Mouse (Mus musculus) midbrain, postnatal 0 days (tissue): ENCODE data around the gene Nms. TPM values are rescaled to one million over a fixed set of nuclear protein-coding genes. Genes with fewer than 3 reads are reported as not detected.

Experiments used
- ATAC-seq: fragments of 200-750 bp; cut with Nextera tagmentation; 2 replicates; pipeline ENCODE4 v1.8.0; 2017; ENCODE audit warnings: moderate number of reproducible peaks, mild to moderate bottlenecking, moderate TSS enrichment, moderate library complexity; ENCODE audit not compliant: low FRiP score
- DNase-seq: peaks from one replicate; pipeline ENCODE4 v3.0.0-alpha.2; 2015; ENCODE audit warnings: low spot score
- H3K27ac ChIP-seq: fragments of 300-500 bp; sonication (generic); 2 replicates; pipeline ENCODE4 v1.5.1; 2014; ENCODE audit warnings: low read depth, mild to moderate bottlenecking, low read length, mixed read lengths
- H3K27me3 ChIP-seq: fragments of 300-500 bp; sonication (generic); 2 replicates; pipeline ENCODE4 v1.6.1; 2014; ENCODE audit warnings: low read length, control low read depth, mixed read lengths; ENCODE audit not compliant: insufficient read depth
- H3K36me3 ChIP-seq: fragments of 300-500 bp; sonication (generic); 2 replicates; pipeline ENCODE4 v1.6.1; 2014; ENCODE audit warnings: low read length, control low read depth, mixed read lengths; ENCODE audit not compliant: insufficient read depth
- H3K4me1 ChIP-seq: fragments of 300-500 bp; sonication (generic); 2 replicates; pipeline ENCODE4 v1.6.1; 2014; ENCODE audit warnings: mild to moderate bottlenecking, control low read depth, antibody characterized with exemption, low read length, mixed read lengths; ENCODE audit not compliant: insufficient read depth
- H3K4me2 ChIP-seq: fragments of 300-500 bp; sonication (generic); 2 replicates; pipeline ENCODE4 v1.6.1; 2014; ENCODE audit warnings: low read depth, mild to moderate bottlenecking, low read length, mixed read lengths; ENCODE audit not compliant: poor library complexity, severe bottlenecking
- H3K4me3 ChIP-seq: fragments of 300-500 bp; sonication (generic); 2 replicates; pipeline ENCODE4 v1.5.1; 2014; ENCODE audit warnings: low read depth, mild to moderate bottlenecking, low read length, moderate library complexity
- H3K9ac ChIP-seq: fragments of 300-500 bp; sonication (generic); replicated peaks from 2 replicates; pipeline ENCODE4 v1.6.1; 2014; ENCODE audit warnings: mild to moderate bottlenecking, low read length, moderate library complexity, mixed read lengths; ENCODE audit not compliant: poor library complexity, severe bottlenecking
- H3K9me3 ChIP-seq: fragments of 300-500 bp; sonication (generic); 2 replicates; pipeline ENCODE4 v1.6.1; 2016; ENCODE audit warnings: low read length, control low read depth
- CTCF ChIP-seq: IDR thresholded peaks from 2 replicates; pipeline ENCODE4 v1.5.1; 2016; ENCODE audit warnings: antibody characterized with exemption, mild to moderate bottlenecking
- WGBS: fragments of 180-500 bp; shearing (Covaris S2); extraction: QIAGEN DNeasy Blood & Tissue Kit; methylation state at CpG from one replicate; pipeline ENCODE4 v1.1.7; 2014; 5-methylcytosine and 5-hydroxymethylcytosine counted together
- polyA plus RNA-seq: library from polyadenylated mRNA; unstranded; fragments of >200 nt; fragmentation: Nextera tagmentation; extraction: Ambion mirVana; gene quantifications from 2 replicates; pipeline ENCODE4 v1.2.1, GENCODE M21; 2015
- total RNA-seq: library from RNA; depleted of rRNA; stranded (reverse); fragments of >200 nt; gene quantifications from 2 replicates; pipeline ENCODE4 v1.2.3, GENCODE M21; 2014

Nms gene
- total and polyA plus RNA-seq, 2 experiments from 2014 or later = 0.57 TPM; not detected in 1

GRCm38 (mm10) chr1:38956457-38956856 lies 17.5 kb downstream of the Nms start:
- Histone ChIP-seq H3K9me3 (no peaks in the 10 kb centered on the region), H3K9ac (no peak overlapping the region), H3K4me2 (no peak overlapping the region), H3K27ac (no peak overlapping the region), H3K4me3 (no peak overlapping the region), H3K36me3 (no peaks in the 10 kb centered on the region), H3K4me1 (no peaks in the 10 kb centered on the region), H3K27me3 (no peaks in the 10 kb centered on the region)
- ATAC-seq (no peak), DNase-seq (no peak)
- TF ChIP-seq CTCF = no peak
- 88% methylated on average over 3 of the region's 3 CpGs for WGBS

- H3K4me2 ChIP-seq = no peak overlapping the region
- H3K4me3 ChIP-seq = no peak overlapping the region
- no peaks in the 10 kb centered on the region for H3K9me3 ChIP-seq
- no peaks in the 10 kb centered on the region for H3K27me3 ChIP-seq
- no peak for TF ChIP-seq CTCF
- no peaks in the 10 kb centered on the region for H3K36me3 ChIP-seq
- ATAC-seq (no peak), DNase-seq (no peak)
- no peaks in the 10 kb centered on the region for H3K4me1 ChIP-seq
- no peak overlapping the region for H3K9ac ChIP-seq
- 85% methylated on average over 1 of the region's 1 CpGs for WGBS
- H3K27ac ChIP-seq = no peak overlapping the region
Measured at GRCm38 (mm10) chr1:38969116-38969515, 30.2 kb downstream of the Nms start.

GRCm38 (mm10) chr1:38971712-38972111 lies 32.8 kb downstream of the Nms start:
- 85% methylated on average over 3 of the region's 3 CpGs for WGBS
- H3K9me3 ChIP-seq = no peaks in the 10 kb centered on the region
- TF ChIP-seq CTCF = no peak
- no peaks in the 10 kb centered on the region for H3K4me1 ChIP-seq
- H3K9ac ChIP-seq = no peak overlapping the region
- H3K27ac ChIP-seq = no peak overlapping the region
- H3K27me3 ChIP-seq = no peaks in the 10 kb centered on the region
- no peaks in the 10 kb centered on the region for H3K36me3 ChIP-seq
- DNase-seq (no peak), ATAC-seq (no peak)
- no peak overlapping the region for H3K4me2 ChIP-seq
- H3K4me3 ChIP-seq = no peak overlapping the region

- 82% methylated on average over 9 of the region's 9 CpGs for WGBS
- no peak for DNase-seq
- ATAC-seq = no peak
- Histone ChIP-seq H3K9ac (no peak overlapping the region), H3K9me3 (no peaks in the 10 kb centered on the region), H3K36me3 (no peaks in the 10 kb centered on the region), H3K4me1 (no peaks in the 10 kb centered on the region), H3K4me3 (no peak overlapping the region), H3K27me3 (no peaks in the 10 kb centered on the region), H3K4me2 (no peak overlapping the region), H3K27ac (no peak overlapping the region)
- no peak for TF ChIP-seq CTCF
Measured at GRCm38 (mm10) chr1:38972986-38973592, 34.1 kb downstream of the Nms start.

- WGBS = 77% methylated on average over 7 of the region's 7 CpGs
- H3K4me2 ChIP-seq = no peak overlapping the region
- no peak for TF ChIP-seq CTCF
- no peak overlapping the region for H3K9ac ChIP-seq
- DNase-seq (no peak), ATAC-seq (no peak)
- no peaks in the 10 kb centered on the region for H3K4me1 ChIP-seq
- no peaks in the 10 kb centered on the region for H3K27me3 ChIP-seq
- no peaks in the 10 kb centered on the region for H3K9me3 ChIP-seq
- no peak overlapping the region for H3K4me3 ChIP-seq
- H3K36me3 ChIP-seq = no peaks in the 10 kb centered on the region
- H3K27ac ChIP-seq = no peak overlapping the region
Measured at GRCm38 (mm10) chr1:38979953-38980352, 41.0 kb downstream of the Nms start.

- H3K27me3 ChIP-seq = no peaks in the 10 kb centered on the region
- H3K4me1 ChIP-seq = 0 out of 2 replicates have a peak, but pooled peaks cover 7% of the 10 kb centered on the region
- DNase-seq (no peak), ATAC-seq (no peak)
- H3K9me3 ChIP-seq = no peaks in the 10 kb centered on the region
- no peak overlapping the region for H3K4me3 ChIP-seq
- H3K27ac ChIP-seq = no peak overlapping the region
- 74% methylated on average over 2 of the region's 2 CpGs for WGBS
- TF ChIP-seq CTCF = no peak
- H3K9ac ChIP-seq = no peak overlapping the region
- no peaks in the 10 kb centered on the region for H3K36me3 ChIP-seq
- H3K4me2 ChIP-seq = no peak overlapping the region
Measured at GRCm38 (mm10) chr1:38983870-38984269, 44.9 kb downstream of the Nms start.
